Comparison of ENCODE assay signal across 23 mouse cellular contexts in genomic region chr4:133035946-133036345, GRCm38 (mm10). TPM values are rescaled to one million over a fixed set of nuclear protein-coding genes. Genes with fewer than 3 reads are reported as not detected.
DNase-seq lines count a peak whose midpoint lies in the region; ATAC-seq and TF ChIP-seq lines count a peak whose summit lies in the region.
"Had no signal": no experiment of that assay in that cellular context is flagged by ENCODE, and none has a peak within 500 bp of the region (broad histone marks: within the 10 kb centered on the region; RNA-seq: fewer than 3 reads in every experiment).

No protein-coding gene starts in this region.

- H3K36me3 ChIP-seq in heart, adult 2 months (ENCODE audit: control insufficient read depth, insufficient read depth, low read length) = peaks cover 4% of the 10 kb centered on the region
- H3K36me3 ChIP-seq in heart, embryonic 16.5 days (ENCODE audit: control insufficient read depth, insufficient read depth) = no peaks in the 10 kb centered on the region
- no peaks in the 10 kb centered on the region for H3K36me3 ChIP-seq in kidney, adult 2 months (ENCODE audit: control insufficient read depth, insufficient read depth, low read length)
- no peaks in the 10 kb centered on the region for H3K36me3 ChIP-seq in kidney, embryonic 14.5 days (ENCODE audit: control insufficient read depth, insufficient read depth, low read length)
- H3K36me3 ChIP-seq: forebrain, embryonic 15.5 days; hindbrain, embryonic 12.5 days; liver, embryonic 13.5 days; stomach, embryonic 15.5 days had no signal

- no peak for TF ChIP-seq POLR2A in heart, adult 2 months (IDR thresholded peaks at IDR 0.05; ENCODE audit: insufficient read depth, low read depth, low read length)
- TF ChIP-seq POLR2A in kidney, adult 2 months (IDR thresholded peaks at IDR 0.05; ENCODE audit: low read depth, low read length) = no peak

- intact Hi-C loops in heart, adult 2 months (cut with DNase I) = loop anchor here (2.0 kb wide), 1 partner anchor 15 kb away; no protein-coding TSS in a partner anchor

- no peak for TF ChIP-seq CTCF in heart, adult 2 months (IDR thresholded peaks at IDR 0.05)
- no peak for TF ChIP-seq CTCF in kidney, adult 2 months (conservative IDR thresholded peaks at IDR 0.05; ENCODE audit: insufficient read depth, insufficient read length, low read depth, low read length)

- no peaks in the 10 kb centered on the region for H3K27me3 ChIP-seq in heart, adult 2 months (ENCODE audit: control insufficient read depth, insufficient read depth, low read length)
- H3K27me3 ChIP-seq in heart, embryonic 16.5 days (ENCODE audit: control insufficient read depth, insufficient read depth, low read length) = no peaks in the 10 kb centered on the region
- H3K27me3 ChIP-seq in kidney, adult 2 months (replicated peaks; ENCODE audit: control insufficient read depth, insufficient read depth, low read length) = no peaks in the 10 kb centered on the region
- no peaks in the 10 kb centered on the region for H3K27me3 ChIP-seq in kidney, embryonic 14.5 days (ENCODE audit: control insufficient read depth, insufficient read depth, low read length)
- H3K27me3 ChIP-seq: Patski; stomach, embryonic 15.5 days had no signal

- H3K27ac ChIP-seq in heart, adult 2 months = peak overlapping the region; percentile 61
- peak overlapping the region; percentile 80 for H3K27ac ChIP-seq in heart, embryonic 16.5 days (ENCODE audit: low read length)
- 0 out of 2 replicates have a peak overlapping the region, but pooled peaks have one; percentile 13 for H3K27ac ChIP-seq in kidney, adult 2 months (ENCODE audit: insufficient read depth, low read depth, low read length)
- no peak overlapping the region for H3K27ac ChIP-seq in kidney, embryonic 14.5 days (ENCODE audit: low read depth, low read length)
- H3K27ac ChIP-seq: embryonic facial prominence, embryonic 13.5 days; forebrain, embryonic 10.5 days; forebrain, embryonic 15.5 days; hindbrain, embryonic 12.5 days; liver, embryonic 13.5 days; macrophage; stomach, embryonic 15.5 days had no signal

- no peak for ATAC-seq in heart, embryonic 16.5 days (replicated peaks; ENCODE audit: extremely low read depth, insufficient read depth, low FRiP score)
- no peak for ATAC-seq in kidney, embryonic 14.5 days (ENCODE audit: low FRiP score, low TSS enrichment)
- ATAC-seq: forebrain, embryonic 15.5 days; Patski had no signal

- DNase-seq in heart, adult 2 months = no peak
- no peak for DNase-seq in heart, adult 18-20 months
- DNase-seq in heart, adult 9 months (ENCODE audit: low spot score in 2 of 2) = no peak
- DNase-seq in kidney, adult 2 months = peak; percentile 82
- peak; percentile 44 for DNase-seq in adipocyte (ENCODE audit: low spot score)
- DNase-seq: cerebellum, adult 18-20 months; cerebellum, postnatal 10 days; layer of hippocampus, postnatal 36 days; left cerebral cortex, postnatal 4 days; liver, embryonic 13.5 days; lung, adult 2 months; lung, postnatal 10 days; midbrain, embryonic 14.5 days; right cerebral cortex, postnatal 25 days had no signal

- no peaks in the 10 kb centered on the region for H3K9me3 ChIP-seq in heart, embryonic 16.5 days (replicated peaks; ENCODE audit: control insufficient read depth, low read length)
- H3K9me3 ChIP-seq in kidney, embryonic 14.5 days (ENCODE audit: control insufficient read depth, low read length) = no peaks in the 10 kb centered on the region
- H3K9me3 ChIP-seq: embryonic facial prominence, embryonic 13.5 days; forebrain, embryonic 10.5 days; forebrain, embryonic 15.5 days; hindbrain, embryonic 12.5 days; liver, embryonic 13.5 days; stomach, embryonic 15.5 days had no signal

- 28% methylated on average over 3 of the region's 3 CpGs for WGBS in heart, adult 2 months
- 57% methylated on average over 3 of the region's 3 CpGs for WGBS in heart, embryonic 16.5 days
- whole genome bisulfite sequencing in kidney, adult 2 months = 26% methylated on average over 3 of the region's 3 CpGs
- 84% methylated on average over 3 of the region's 3 CpGs for WGBS in kidney, embryonic 14.5 days

- no peak overlapping the region for H3K4me2 ChIP-seq in heart, embryonic 16.5 days (ENCODE audit: low read depth, low read length)
- H3K4me2 ChIP-seq in kidney, embryonic 14.5 days (replicated peaks; ENCODE audit: low read depth, low read length) = no peak overlapping the region
- H3K4me2 ChIP-seq: embryonic facial prominence, embryonic 13.5 days; forebrain, embryonic 15.5 days; hindbrain, embryonic 12.5 days; liver, embryonic 13.5 days; stomach, embryonic 15.5 days had no signal

- no peak overlapping the region for H3K9ac ChIP-seq in heart, adult 2 months (ENCODE audit: low read depth, low read length)
- no peak overlapping the region for H3K9ac ChIP-seq in heart, embryonic 16.5 days (ENCODE audit: low read length)
- no peak overlapping the region for H3K9ac ChIP-seq in kidney, embryonic 14.5 days (ENCODE audit: low read depth, low read length)
- H3K9ac ChIP-seq: embryonic facial prominence, embryonic 13.5 days; forebrain, embryonic 15.5 days; hindbrain, embryonic 12.5 days; liver, embryonic 13.5 days; stomach, embryonic 15.5 days had no signal

- TF ChIP-seq EP300 in heart, adult 2 months (IDR thresholded peaks at IDR 0.05; ENCODE audit: insufficient read depth, low read depth, low read length) = no peak

- H3K4me1 ChIP-seq in heart, adult 2 months (ENCODE audit: control insufficient read depth, insufficient read depth, low read length) = peaks cover 25% of the 10 kb centered on the region
- peaks cover 48% of the 10 kb centered on the region for H3K4me1 ChIP-seq in heart, embryonic 16.5 days (ENCODE audit: control insufficient read depth, insufficient read depth, low read length)
- peaks cover 46% of the 10 kb centered on the region for H3K4me1 ChIP-seq in kidney, adult 2 months (ENCODE audit: control insufficient read depth, insufficient read depth, low read length)
- peaks cover 32% of the 10 kb centered on the region for H3K4me1 ChIP-seq in kidney, embryonic 14.5 days (ENCODE audit: control insufficient read depth, insufficient read depth, low read length)

- peaks cover 4% of the 10 kb centered on the region; the same call in 1 of the 2 replicates for H3K79me2 ChIP-seq in heart, adult 2 months (replicated peaks; ENCODE audit: control insufficient read depth, insufficient read depth, low read length)

- no peak overlapping the region for H3K4me3 ChIP-seq in heart, adult 2 months
- H3K4me3 ChIP-seq in heart, embryonic 16.5 days (ENCODE audit: low read length) = no peak overlapping the region
- H3K4me3 ChIP-seq in kidney, adult 2 months (ENCODE audit: insufficient read depth, low read depth, low read length) = no peak overlapping the region
- H3K4me3 ChIP-seq in kidney, embryonic 14.5 days (ENCODE audit: low read length) = no peak overlapping the region
- H3K4me3 ChIP-seq: embryonic facial prominence, embryonic 13.5 days; forebrain, embryonic 10.5 days; forebrain, embryonic 15.5 days; hindbrain, embryonic 12.5 days; liver, embryonic 13.5 days; stomach, embryonic 15.5 days had no signal

RNA-seq across cellular contexts. Expression of gene Ahdc1, which starts 24.9 kb away (rescaled TPM):
- 10 to 100 TPM; 42.6 to 50.9 TPM for total RNA-seq in heart, adult 2 months (2021)
- polyA plus RNA-seq in heart, adult 2 months (2012; rRNA removed) = 19.5 and 21.8 TPM in 2 replicates
- 10 to 100 TPM; 36.3 to 38.5 TPM for total RNA-seq in heart, adult 18-20 months (2021)
- polyA plus RNA-seq in heart, embryonic 16.5 days (2015; fragmentation: Nextera tagmentation; extraction: Ambion mirVana) = 7.1 and 7.2 TPM in 2 replicates
- polyA plus RNA-seq in kidney, adult 2 months (2012; rRNA removed) = 22.2 and 23.3 TPM in 2 replicates
- 11.3 and 12.1 TPM in 2 replicates for polyA plus RNA-seq in kidney, embryonic 14.5 days (2014; fragmentation: Nextera tagmentation; extraction: Ambion mirVana)

Comparison
In these comparisons a context has a peak if more than half of its experiments do, and no peak if none do; other contexts are left out.
1. DNase-seq: peak in kidney, adult 2 months (single experiment) and adipocyte (single experiment); none in heart, adult 2 months (0 of 2), heart, adult 18-20 months (0 of 2) and heart, adult 9 months (0 of 2).